Mouse (Mus musculus) hindbrain, embryonic 13.5 days (tissue): ENCODE measurements around the gene Sorcs1. TPM values are rescaled to one million over a fixed set of nuclear protein-coding genes. Genes with fewer than 3 reads are reported as not detected.

Experiments
- ATAC-seq: fragments of 200-750 bp; cut with Nextera tagmentation; 2 replicates; pipeline ENCODE4 v1.8.0; 2017; ENCODE audit warnings: moderate TSS enrichment; ENCODE audit not compliant: low FRiP score
- H3K27ac ChIP-seq: fragments of 300-500 bp; sonication (generic); 2 replicates; pipeline ENCODE4 v1.5.1; 2015; ENCODE audit warnings: inconsistent platforms, mild to moderate bottlenecking, moderate library complexity
- H3K27me3 ChIP-seq: fragments of 300-500 bp; sonication (generic); 2 replicates; pipeline ENCODE4 v1.6.1; 2015; ENCODE audit warnings: mild to moderate bottlenecking, inconsistent platforms
- H3K36me3 ChIP-seq: fragments of 300-500 bp; sonication (generic); 2 replicates; pipeline ENCODE4 v1.6.1; 2015; ENCODE audit warnings: mild to moderate bottlenecking, inconsistent platforms
- H3K4me1 ChIP-seq: fragments of 300-500 bp; sonication (generic); replicated peaks from 2 replicates; pipeline ENCODE4 v1.6.1; 2015; ENCODE audit warnings: inconsistent platforms
- H3K4me2 ChIP-seq: fragments of 300-500 bp; sonication (generic); 2 replicates; pipeline ENCODE4 v1.6.1; 2015; ENCODE audit warnings: inconsistent platforms, mild to moderate bottlenecking, moderate library complexity
- H3K4me3 ChIP-seq: fragments of 300-500 bp; sonication (generic); 2 replicates; pipeline ENCODE4 v1.5.1; 2015; ENCODE audit warnings: mild to moderate bottlenecking, inconsistent platforms
- H3K9ac ChIP-seq: fragments of 300-500 bp; sonication (generic); 2 replicates; pipeline ENCODE4 v1.6.1; 2015; ENCODE audit warnings: mild to moderate bottlenecking, inconsistent platforms
- H3K9me3 ChIP-seq: fragments of 300-500 bp; sonication (generic); 2 replicates; pipeline ENCODE4 v1.6.1; 2016; ENCODE audit warnings: inconsistent platforms
- WGBS: fragments of 180-500 bp; shearing (Covaris S2); methylation state at CpG from one replicate; pipeline ENCODE4 v1.1.7; 2015; 5-methylcytosine and 5-hydroxymethylcytosine counted together
- polyA plus RNA-seq: library from polyadenylated mRNA; unstranded; fragments of >200 nt; fragmentation: Nextera tagmentation; extraction: Ambion mirVana; gene quantifications from 2 replicates; pipeline ENCODE4 v1.2.1, GENCODE M21; 2015

Gene Sorcs1
- polyA plus RNA-seq, 1 experiment from 2014 or later: 11.6 TPM

- Histone ChIP-seq H3K36me3 (no peaks in the 10 kb centered on the region), H3K9me3 (no peaks in the 10 kb centered on the region), H3K27me3 (no peaks in the 10 kb centered on the region), H3K4me1 (peaks cover 14% of the 10 kb centered on the region), H3K4me2 (no peak overlapping the region), H3K27ac (peak overlapping the region; percentile 37; the same call in 1 of the 2 replicates), H3K9ac (no peak overlapping the region; the same call in 1 of the 2 replicates), H3K4me3 (no peak overlapping the region)
- no peak for ATAC-seq
- 52% methylated on average over 8 of the region's 8 CpGs for WGBS
Measured at GRCm38 (mm10) chr19:50640251-50641032, 38.0 kb downstream of the Sorcs1 start.

GRCm38 (mm10) chr19:50638176-50638575 lies 40.3 kb downstream of the Sorcs1 start:
- WGBS: 68% methylated on average over 6 of the region's 6 CpGs
- H3K4me2 ChIP-seq: no peak overlapping the region
- no peaks in the 10 kb centered on the region for H3K27me3 ChIP-seq
- no peaks in the 10 kb centered on the region for H3K36me3 ChIP-seq
- H3K9me3 ChIP-seq: no peaks in the 10 kb centered on the region
- H3K4me1 ChIP-seq: peaks cover 14% of the 10 kb centered on the region
- no peak overlapping the region for H3K9ac ChIP-seq
- no peak for ATAC-seq
- H3K27ac ChIP-seq: no peak overlapping the region
- no peak overlapping the region for H3K4me3 ChIP-seq

- ATAC-seq: no peak
- 38% methylated on average over 9 of the region's 9 CpGs for WGBS
- no peaks in the 10 kb centered on the region for H3K9me3 ChIP-seq
- H3K9ac ChIP-seq: no peak overlapping the region
- H3K4me1 ChIP-seq: no peaks in the 10 kb centered on the region
- H3K36me3 ChIP-seq: no peaks in the 10 kb centered on the region
- H3K27me3 ChIP-seq: no peaks in the 10 kb centered on the region
- no peak overlapping the region for H3K4me3 ChIP-seq
- no peak overlapping the region for H3K27ac ChIP-seq
- no peak overlapping the region for H3K4me2 ChIP-seq
Measured at GRCm38 (mm10) chr19:50614013-50614412, 64.4 kb downstream of the Sorcs1 start.

- no peaks in the 10 kb centered on the region for H3K27me3 ChIP-seq
- no peak overlapping the region for H3K4me2 ChIP-seq
- H3K27ac ChIP-seq: no peak overlapping the region
- 67% methylated on average over 3 of the region's 3 CpGs for WGBS
- H3K4me1 ChIP-seq: no peaks in the 10 kb centered on the region
- H3K9ac ChIP-seq: no peak overlapping the region
- no peaks in the 10 kb centered on the region for H3K9me3 ChIP-seq
- H3K36me3 ChIP-seq: no peaks in the 10 kb centered on the region
- ATAC-seq: no peak
- H3K4me3 ChIP-seq: no peak overlapping the region
Measured at GRCm38 (mm10) chr19:50611619-50612018, 66.8 kb downstream of the Sorcs1 start.

- H3K27ac ChIP-seq: no peak overlapping the region
- WGBS: 69% methylated on average over 4 of the region's 4 CpGs
- ATAC-seq: no peak
Measured at GRCm38 (mm10) chr19:50603882-50604281, 74.6 kb downstream of the Sorcs1 start.

GRCm38 (mm10) chr19:50603380-50603779 lies 75.1 kb downstream of the Sorcs1 start:
- H3K36me3 ChIP-seq: no peaks in the 10 kb centered on the region
- no peaks in the 10 kb centered on the region for H3K4me1 ChIP-seq
- H3K9ac ChIP-seq: no peak overlapping the region
- no peaks in the 10 kb centered on the region for H3K9me3 ChIP-seq
- H3K4me2 ChIP-seq: no peak overlapping the region
- no peak overlapping the region for H3K27ac ChIP-seq
- WGBS: 94% methylated on average over 5 of the region's 5 CpGs
- ATAC-seq: no peak
- H3K4me3 ChIP-seq: no peak overlapping the region
- H3K27me3 ChIP-seq: no peaks in the 10 kb centered on the region

More at GRCm38 (mm10) chr19:50603882-50604281, 74.6 kb downstream of the Sorcs1 start:
- Histone ChIP-seq H3K9ac (no peak overlapping the region), H3K4me2 (no peak overlapping the region), H3K36me3 (no peaks in the 10 kb centered on the region), H3K9me3 (no peaks in the 10 kb centered on the region), H3K4me3 (no peak overlapping the region), H3K4me1 (no peaks in the 10 kb centered on the region), H3K27me3 (no peaks in the 10 kb centered on the region)

DNA sequence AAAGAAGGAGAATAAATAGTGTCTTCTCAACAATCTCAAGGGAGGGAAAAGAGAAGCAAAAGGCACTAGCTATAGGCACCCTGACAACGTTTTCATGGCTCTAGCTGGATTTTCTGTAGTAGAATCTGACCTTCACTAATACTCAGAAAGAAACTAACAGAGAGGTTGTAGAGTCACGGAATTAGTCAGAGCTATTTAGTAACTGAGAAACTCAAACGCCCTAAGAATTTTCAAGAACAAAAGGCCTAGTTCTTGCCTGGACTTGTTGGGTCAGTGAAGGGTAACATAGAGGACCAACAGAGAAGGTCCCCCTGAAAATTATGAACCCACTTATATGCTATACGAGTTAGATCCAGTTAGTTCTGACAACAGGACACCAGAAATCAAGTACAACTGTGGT lies 81.1 kb downstream of the Sorcs1 start:
- Histone ChIP-seq H3K4me2 (no peak overlapping the region), H3K9me3 (no peaks in the 10 kb centered on the region), H3K9ac (no peak overlapping the region), H3K4me3 (no peak overlapping the region), H3K27ac (no peak overlapping the region), H3K4me1 (no peaks in the 10 kb centered on the region), H3K36me3 (no peaks in the 10 kb centered on the region), H3K27me3 (no peaks in the 10 kb centered on the region)
- WGBS: 87% methylated on average over 4 of the region's 4 CpGs
- ATAC-seq: no peak

GRCm38 (mm10) chr19:50586182-50586581 lies 92.3 kb downstream of the Sorcs1 start:
- Histone ChIP-seq H3K9ac (no peak overlapping the region), H3K4me2 (no peak overlapping the region), H3K36me3 (no peaks in the 10 kb centered on the region), H3K9me3 (no peaks in the 10 kb centered on the region), H3K4me1 (peaks cover 5% of the 10 kb centered on the region; the same call in 1 of the 2 replicates), H3K27ac (no peak overlapping the region), H3K27me3 (no peaks in the 10 kb centered on the region), H3K4me3 (no peak overlapping the region)
- WGBS: 92% methylated on average over 5 of the region's 5 CpGs
- ATAC-seq: no peak

DNA sequence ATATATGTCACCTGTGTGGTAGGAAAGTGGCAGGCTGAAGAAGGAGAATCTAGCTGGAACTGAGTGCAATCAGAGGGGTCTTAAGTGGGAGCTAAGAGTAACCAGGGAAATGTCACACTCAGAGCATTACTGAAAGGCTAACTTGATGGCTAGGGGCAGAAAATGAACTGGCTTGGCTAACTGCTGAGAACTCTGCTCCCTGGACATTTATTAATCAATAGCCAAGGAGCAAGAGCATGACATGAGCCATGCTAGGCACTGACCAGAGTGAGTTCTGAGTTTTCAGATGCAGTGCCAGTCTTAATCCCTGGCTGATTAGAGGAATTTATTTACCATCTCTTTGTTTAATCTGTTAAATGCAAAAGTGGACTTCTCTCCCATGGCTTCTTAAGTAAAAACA lies 95.5 kb downstream of the Sorcs1 start:
- H3K4me2 ChIP-seq: no peak overlapping the region
- no peaks in the 10 kb centered on the region for H3K9me3 ChIP-seq
- H3K36me3 ChIP-seq: no peaks in the 10 kb centered on the region
- H3K27me3 ChIP-seq: no peaks in the 10 kb centered on the region
- H3K4me3 ChIP-seq: no peak overlapping the region
- peaks cover 5% of the 10 kb centered on the region; the same call in 1 of the 2 replicates for H3K4me1 ChIP-seq
- no peak for ATAC-seq
- no peak overlapping the region for H3K9ac ChIP-seq
- H3K27ac ChIP-seq: no peak overlapping the region

GRCm38 (mm10) chr19:50569669-50570195 lies 108.7 kb downstream of the Sorcs1 start:
- no peak overlapping the region for H3K4me3 ChIP-seq
- no peak overlapping the region for H3K4me2 ChIP-seq
- 45% methylated on average over 1 of the region's 1 CpGs for WGBS
- no peaks in the 10 kb centered on the region for H3K9me3 ChIP-seq
- H3K27me3 ChIP-seq: no peaks in the 10 kb centered on the region
- no peaks in the 10 kb centered on the region for H3K4me1 ChIP-seq
- ATAC-seq: no peak
- H3K9ac ChIP-seq: no peak overlapping the region
- H3K27ac ChIP-seq: no peak overlapping the region
- no peaks in the 10 kb centered on the region for H3K36me3 ChIP-seq

- no peak for ATAC-seq
- no peak overlapping the region for H3K4me3 ChIP-seq
- no peaks in the 10 kb centered on the region for H3K27me3 ChIP-seq
- H3K27ac ChIP-seq: no peak overlapping the region
- H3K9me3 ChIP-seq: no peaks in the 10 kb centered on the region
- H3K36me3 ChIP-seq: no peaks in the 10 kb centered on the region
- 93% methylated on average over 2 of the region's 2 CpGs for WGBS
- H3K4me1 ChIP-seq: no peaks in the 10 kb centered on the region
- H3K9ac ChIP-seq: no peak overlapping the region
- no peak overlapping the region for H3K4me2 ChIP-seq
Measured at GRCm38 (mm10) chr19:50566306-50566705, 112.1 kb downstream of the Sorcs1 start.

- Histone ChIP-seq H3K27ac (no peak overlapping the region), H3K4me3 (no peak overlapping the region), H3K9ac (no peak overlapping the region), H3K27me3 (no peaks in the 10 kb centered on the region), H3K4me1 (peaks cover 10% of the 10 kb centered on the region; the same call in 1 of the 2 replicates), H3K4me2 (no peak overlapping the region), H3K36me3 (no peaks in the 10 kb centered on the region), H3K9me3 (no peaks in the 10 kb centered on the region)
- 27% methylated on average over 6 of the region's 6 CpGs for WGBS
- no peak for ATAC-seq
Measured at GRCm38 (mm10) chr19:50558771-50559170, 119.7 kb downstream of the Sorcs1 start.

DNA sequence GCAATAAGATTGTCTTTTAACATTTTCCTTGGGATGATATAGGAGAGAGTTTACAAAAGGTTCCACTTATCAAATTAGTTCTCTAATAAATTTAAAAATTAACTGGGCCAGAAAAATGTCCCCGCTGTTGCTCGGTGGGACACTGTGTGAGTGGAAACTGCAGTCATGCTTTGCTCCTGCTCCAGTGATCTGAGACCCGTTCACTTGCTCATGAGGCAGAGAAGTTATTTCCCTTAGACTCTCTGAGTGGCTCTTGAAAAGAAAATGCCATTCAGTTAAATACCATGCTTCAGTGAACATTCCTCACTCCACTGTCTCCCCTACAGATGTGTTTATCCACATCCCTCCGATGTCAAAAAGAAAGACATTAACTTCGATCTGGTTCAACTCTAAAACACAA lies 144.4 kb downstream of the Sorcs1 start:
- no peak overlapping the region for H3K9ac ChIP-seq
- H3K4me1 ChIP-seq: no peaks in the 10 kb centered on the region
- H3K27ac ChIP-seq: no peak overlapping the region
- ATAC-seq: no peak
- 42% methylated on average over 5 of the region's 5 CpGs for WGBS
- no peak overlapping the region for H3K4me2 ChIP-seq
- H3K9me3 ChIP-seq: no peaks in the 10 kb centered on the region
- H3K36me3 ChIP-seq: no peaks in the 10 kb centered on the region
- H3K4me3 ChIP-seq: no peak overlapping the region
- H3K27me3 ChIP-seq: no peaks in the 10 kb centered on the region
